Mouse (Mus musculus): ENCODE measurements at regions not wholly inside any gene's neighbourhood (a gene's known extent, or its start where the extent isn't known, plus 50 kb on each side); places are given as distances from the start of the nearest gene placed in this dataset.

DNA sequence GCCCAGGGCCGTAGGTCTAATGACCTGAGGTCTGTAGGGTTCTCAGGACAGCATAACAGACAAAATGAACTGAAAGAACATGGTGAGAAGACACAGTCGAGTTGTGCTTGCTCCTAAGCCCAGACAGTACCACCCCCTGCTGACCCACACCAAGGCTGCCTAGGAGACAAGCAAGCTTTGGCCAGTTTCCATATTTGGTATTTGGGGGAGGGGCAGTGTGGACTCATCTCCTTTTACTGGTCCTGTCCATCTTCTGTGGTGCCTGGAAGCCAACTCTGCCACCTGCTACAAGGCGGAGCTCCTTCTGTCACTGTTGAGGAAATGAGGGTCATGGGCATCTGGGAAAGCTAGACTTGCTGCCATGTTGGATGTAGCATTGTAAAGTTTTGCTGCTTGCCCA is 68.9 kb downstream of the Tex29 start:
- no peak for ATAC-seq (replicated peaks; ENCODE audit: insufficient number of reproducible peaks, low FRiP score, low TSS enrichment, poor library complexity, severe bottlenecking)

DNA sequence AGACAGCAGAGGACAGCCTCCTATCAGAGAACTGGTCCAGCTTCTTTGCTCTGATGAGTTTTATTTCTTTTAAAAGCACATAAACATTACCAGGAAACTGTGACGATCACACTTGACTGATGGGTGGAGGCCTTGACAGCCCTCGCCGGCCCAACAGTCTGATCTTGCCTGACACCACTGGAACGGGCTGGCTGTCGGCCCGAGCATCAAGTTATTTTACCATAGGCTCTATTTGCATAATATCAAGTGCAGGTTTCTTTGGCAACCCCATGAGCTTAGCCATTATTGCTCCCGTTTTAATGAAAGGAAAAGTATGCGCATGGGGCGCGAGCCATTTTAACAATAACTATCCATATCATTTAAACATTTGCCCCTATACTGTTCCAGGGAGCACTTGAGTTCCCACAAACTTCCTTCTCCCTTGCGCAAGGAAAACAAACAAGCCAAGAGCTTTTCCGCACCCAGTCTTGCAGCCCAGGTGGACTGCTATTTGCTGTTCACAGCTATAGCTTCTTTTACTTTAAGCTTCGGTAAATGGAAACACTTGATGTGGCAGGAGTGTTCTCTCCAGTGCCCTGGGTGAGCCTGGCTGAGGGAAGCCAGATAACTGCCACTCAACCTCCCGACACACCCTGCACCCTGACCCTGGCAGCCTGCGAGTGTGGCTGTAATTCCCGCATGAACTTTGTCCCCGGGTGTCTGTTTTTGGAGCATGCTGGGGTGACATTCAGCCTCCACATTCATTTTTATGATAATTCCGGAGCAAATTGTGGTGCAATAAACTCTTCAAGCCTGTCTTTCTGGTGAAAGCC is 71.6 kb downstream of the Tex29 start:
- no peak for ATAC-seq (replicated peaks; ENCODE audit: insufficient number of reproducible peaks, low FRiP score, low TSS enrichment, poor library complexity, severe bottlenecking)

DNA sequence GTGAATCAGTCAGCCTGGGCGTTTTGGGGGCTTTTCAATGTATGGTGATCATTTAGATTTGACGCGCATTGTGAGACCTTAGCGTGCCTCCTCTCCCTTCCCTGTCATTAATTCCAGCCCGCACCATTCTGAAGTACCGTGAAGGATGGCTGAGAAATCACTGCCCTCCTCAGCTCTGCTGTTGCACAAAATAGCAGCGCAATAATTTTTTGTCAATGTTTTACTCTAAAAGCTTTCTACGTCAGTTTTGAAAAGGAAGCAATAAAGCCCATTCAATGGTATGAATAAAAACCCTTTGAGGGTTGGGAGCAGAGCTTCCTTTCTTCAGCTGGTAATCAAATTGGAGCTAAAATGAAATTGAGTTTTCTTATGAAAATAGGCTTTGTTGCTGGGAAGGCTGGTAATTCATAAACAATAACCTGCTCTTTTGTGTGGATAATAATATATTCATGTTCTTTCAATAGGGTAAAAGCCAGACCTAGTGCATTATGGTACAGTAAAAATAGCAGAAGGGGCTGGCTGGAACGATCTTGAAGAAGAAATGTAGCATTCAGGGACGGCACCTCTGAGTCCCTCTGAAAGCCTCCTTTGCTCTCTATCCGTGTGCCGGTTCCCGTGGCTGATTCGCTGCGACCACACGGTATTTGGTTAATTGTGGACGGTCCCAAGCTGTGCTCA is 72.3 kb downstream of the Tex29 start:
- ATAC-seq (replicated peaks; ENCODE audit: insufficient number of reproducible peaks, low FRiP score, low TSS enrichment, poor library complexity, severe bottlenecking) = no peak

DNA sequence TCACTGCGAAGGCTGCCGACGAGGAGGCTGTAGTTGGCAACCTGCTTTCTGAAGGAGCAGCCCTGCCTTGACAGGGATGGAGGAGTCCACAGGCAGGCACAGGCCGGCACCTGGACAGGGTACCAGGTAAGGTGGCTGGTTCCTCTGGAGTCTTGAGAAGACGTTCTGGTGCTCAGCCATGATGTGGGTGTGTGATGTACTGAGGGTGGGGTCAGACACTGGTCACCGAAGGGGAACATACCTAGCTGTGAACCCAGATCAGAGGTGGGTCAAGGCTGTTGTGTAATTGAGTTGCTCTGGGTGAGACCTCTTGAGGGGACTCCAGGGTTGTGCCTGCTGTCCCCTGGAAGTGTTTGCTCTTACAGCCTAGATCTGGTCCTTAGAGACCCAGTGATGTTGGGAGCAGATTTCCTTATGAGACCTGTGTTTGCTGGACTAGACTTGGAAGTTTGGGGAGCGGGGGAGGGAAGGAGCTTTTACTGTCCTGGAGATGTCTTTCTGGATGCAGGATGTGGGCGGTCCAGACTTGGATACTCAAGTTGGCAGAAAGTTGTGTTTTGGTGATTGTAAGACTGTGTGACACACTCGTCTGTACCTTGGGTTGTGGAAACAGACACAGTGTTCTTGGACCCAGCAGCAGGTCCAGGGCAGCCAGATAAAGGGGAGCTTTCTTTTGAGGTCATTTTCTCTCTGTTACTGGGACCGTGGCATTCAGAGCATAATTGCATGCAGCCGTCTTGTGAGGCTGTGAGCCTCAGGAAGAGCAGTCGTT is 73.0 kb downstream of the Tex29 start:
- no peak for ATAC-seq (replicated peaks; ENCODE audit: insufficient number of reproducible peaks, low FRiP score, low TSS enrichment, poor library complexity, severe bottlenecking)

DNA sequence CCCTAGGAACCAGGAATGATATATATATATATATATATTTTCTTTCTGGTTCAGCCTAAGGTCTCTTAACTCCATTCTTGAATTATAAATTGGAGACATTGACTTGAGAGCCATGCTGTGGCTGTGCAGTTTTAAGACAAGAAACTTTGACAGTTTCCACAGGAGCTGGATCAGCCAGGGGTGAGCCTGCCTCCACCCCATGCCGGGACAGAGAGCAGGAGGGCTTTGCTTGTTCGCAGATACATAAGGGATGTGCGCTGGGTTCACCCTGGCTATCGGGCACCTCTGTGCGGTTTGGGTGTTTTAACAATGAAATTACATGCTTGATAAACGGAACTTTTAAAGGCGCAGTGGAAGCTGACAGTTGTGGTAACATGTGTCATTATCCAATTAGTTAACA is 73.9 kb downstream of the Tex29 start:
- no peak for ATAC-seq (replicated peaks; ENCODE audit: insufficient number of reproducible peaks, low FRiP score, low TSS enrichment, poor library complexity, severe bottlenecking)

DNA sequence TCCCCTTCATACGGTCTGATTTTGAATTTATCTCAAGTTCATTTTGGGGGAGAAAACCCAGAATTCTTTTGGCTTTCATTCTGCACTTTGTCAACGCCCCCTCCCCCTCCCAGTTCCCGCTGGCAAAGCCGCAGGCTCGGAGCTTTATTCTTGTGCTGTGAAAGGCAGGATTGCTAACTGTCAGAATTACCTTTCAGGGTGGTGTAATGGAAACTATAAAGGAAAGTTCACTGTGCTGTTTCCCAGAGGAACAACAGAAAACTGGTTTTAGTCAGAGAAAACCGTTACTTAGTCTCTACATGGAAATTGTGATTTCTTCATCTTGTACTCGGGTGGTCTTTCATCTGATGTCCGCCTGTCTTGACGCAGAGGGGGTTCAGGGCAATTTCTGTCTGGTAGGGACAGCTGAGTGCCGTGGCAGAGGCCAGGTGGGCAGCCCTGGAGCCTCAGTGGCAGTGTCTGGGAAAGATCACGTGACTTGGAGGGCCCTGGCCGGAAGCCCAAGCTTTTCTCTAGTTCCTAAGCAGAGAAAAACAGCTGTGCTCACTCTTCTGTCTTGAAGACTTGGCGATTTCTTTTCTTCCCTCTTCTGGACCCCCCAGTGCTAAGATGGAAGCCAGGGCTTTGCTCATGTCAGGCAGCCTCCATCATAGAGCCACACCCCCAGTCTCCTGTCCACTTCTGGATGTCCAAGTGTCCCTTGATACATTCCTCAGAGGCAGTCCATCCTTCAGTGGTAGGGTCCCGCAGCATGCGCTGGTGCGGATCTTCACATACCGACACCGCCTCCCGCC is 74.6 kb downstream of the Tex29 start:
- no peak for ATAC-seq (replicated peaks; ENCODE audit: insufficient number of reproducible peaks, low FRiP score, low TSS enrichment, poor library complexity, severe bottlenecking)

DNA sequence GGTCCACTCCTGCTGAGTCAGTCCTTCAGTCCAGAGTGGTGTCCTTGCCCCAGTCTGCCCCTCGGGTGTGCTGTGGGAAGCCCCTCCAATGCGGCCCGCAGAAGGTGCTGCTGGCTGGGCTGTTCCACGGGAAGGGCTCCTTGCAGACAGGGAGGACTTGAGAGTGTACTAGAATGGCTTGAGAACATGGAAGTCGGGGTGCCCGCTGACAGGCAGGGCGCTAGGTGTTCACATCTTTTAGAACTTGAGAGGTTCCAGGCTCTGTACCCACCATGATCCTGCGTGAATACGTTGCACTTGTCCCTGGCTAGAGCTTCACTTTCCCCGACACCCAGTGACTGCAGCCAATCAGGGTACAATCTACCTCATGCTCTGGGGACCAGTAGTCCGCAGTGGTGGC is 75.4 kb downstream of the Tex29 start:
- ATAC-seq (replicated peaks; ENCODE audit: insufficient number of reproducible peaks, low FRiP score, low TSS enrichment, poor library complexity, severe bottlenecking) = no peak

DNA sequence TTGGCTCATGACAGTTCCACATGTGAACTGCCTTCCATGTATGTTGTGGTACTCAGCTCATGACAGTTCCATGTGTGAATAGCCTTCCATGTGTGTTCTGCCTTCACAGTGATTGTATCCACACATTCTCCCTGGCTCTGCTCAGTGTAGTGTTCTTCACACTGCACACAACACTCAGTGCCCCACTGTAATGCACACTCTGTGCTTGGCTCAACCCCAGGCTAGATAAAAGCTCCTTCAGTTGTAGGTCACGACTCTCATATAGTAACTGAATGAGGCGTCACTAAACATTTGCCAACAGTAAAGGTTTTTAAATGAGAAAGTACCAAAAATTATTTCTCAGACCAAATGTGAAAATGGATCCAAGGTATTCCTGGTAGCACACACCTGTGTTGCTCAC is 79.6 kb downstream of the Tex29 start:
- no peak for ATAC-seq (replicated peaks; ENCODE audit: insufficient number of reproducible peaks, low FRiP score, low TSS enrichment, poor library complexity, severe bottlenecking)

DNA sequence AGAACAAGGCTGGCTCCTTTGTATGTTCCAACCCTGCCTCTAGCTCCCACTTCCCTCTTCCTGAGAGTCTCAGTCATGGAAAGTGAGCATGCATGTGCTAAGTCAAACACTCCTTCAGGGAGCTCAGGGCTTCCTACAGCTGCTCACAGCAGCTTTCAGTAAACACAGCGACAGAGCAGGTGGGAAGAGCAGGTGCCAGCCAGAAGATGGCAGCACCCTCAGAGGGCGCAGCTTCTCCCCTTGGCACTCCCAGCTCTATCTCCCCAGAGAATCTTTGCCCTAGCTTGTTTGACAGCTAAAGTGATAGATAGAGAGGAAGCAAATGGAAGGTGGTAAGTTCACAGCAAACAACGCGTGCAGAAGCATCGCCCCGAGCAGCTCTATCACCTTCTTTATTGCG is 82.8 kb downstream of the Tex29 start:
- no peak for ATAC-seq (replicated peaks; ENCODE audit: insufficient number of reproducible peaks, low FRiP score, low TSS enrichment, poor library complexity, severe bottlenecking)

DNA sequence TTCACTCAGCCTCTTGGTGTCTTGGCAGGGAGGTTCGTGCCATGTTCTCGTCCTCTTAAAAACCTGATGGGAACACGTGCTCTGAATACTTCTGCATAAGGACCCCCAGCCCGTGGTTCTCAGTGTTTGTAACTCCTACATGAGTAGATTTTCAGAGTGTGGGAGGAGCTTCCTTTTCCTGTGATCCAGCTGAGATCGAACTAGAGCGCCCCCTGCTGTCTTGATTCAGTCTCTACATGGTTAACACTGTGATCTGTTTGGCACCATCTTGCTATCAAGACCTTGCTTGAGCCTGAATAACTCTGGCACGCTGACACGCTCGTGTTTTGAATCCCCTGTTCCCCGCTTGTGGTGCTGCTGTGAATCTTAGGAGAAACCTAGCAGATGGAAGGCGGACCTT is 83.9 kb downstream of the Tex29 start:
- ATAC-seq (replicated peaks; ENCODE audit: insufficient number of reproducible peaks, low FRiP score, low TSS enrichment, poor library complexity, severe bottlenecking) = peak; percentile 60; the same call in 1 of the 2 replicates

DNA sequence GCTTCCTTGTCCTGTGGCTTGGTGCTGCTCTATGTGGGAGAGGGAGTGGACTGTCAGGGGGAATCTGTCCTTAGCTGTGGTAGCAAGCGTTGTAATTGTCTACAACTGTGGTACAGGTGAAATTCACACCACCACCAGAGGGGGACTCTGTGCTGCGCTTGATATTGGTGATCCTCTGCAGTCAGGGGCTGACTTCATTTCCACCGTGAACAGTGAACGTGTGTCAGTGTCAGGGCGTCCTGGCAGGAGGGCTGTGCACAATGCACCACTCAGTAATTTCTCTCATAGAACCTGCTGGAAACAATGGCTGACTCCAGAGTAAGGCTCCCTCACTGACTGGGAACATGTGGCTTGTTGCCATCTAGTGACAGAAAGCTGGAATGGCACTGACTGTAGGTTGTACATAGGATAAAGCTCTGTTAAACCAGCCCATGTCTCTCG is 102.6 kb downstream of the Tex29 start:
- no peak for ATAC-seq (replicated peaks; ENCODE audit: insufficient number of reproducible peaks, low FRiP score, low TSS enrichment, poor library complexity, severe bottlenecking)

DNA sequence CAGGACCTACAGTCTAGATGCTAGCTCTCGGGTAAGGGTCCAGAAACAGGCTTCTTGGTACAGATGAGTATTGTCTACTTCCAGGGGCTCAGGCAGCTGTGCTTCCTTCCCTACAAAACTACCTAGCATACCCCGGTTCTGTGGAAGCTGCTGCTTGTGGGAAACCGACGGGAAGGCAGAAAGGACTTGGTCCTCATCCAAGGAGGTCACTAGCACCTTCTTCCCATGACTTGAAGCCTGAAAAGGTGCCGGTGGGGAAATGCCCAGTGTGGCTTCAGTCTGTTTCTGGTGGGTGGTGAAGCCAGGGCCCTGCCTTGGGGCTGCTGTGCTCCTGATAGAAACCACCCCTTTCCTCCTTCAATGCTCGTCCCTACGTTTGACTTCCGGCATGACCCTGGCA is 107.5 kb downstream of the Tex29 start:
- ATAC-seq (replicated peaks; ENCODE audit: insufficient number of reproducible peaks, low FRiP score, low TSS enrichment, poor library complexity, severe bottlenecking) = 0 out of 2 replicates have a peak, but pooled peaks have one; percentile 27

DNA sequence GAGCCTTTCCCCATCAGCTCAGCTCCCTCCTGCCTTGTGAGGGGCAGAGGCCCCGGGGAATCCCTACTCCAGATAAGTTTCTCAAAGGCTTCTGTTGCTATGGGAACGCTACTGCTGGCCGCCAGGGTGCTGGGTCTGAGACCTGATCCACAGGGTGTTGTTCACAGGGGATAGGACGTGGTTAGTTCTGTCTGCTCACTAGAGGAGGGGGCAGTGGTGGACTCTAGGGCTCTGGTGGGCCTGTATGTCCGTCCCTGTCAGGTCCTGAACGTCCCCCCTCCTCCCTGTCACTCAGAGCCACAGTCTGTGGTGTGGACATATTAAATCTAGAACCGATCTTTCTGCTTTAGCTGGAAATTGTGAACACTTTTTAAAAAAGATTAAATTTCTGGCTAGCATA is 116.0 kb downstream of the Tex29 start:
- ATAC-seq (replicated peaks; ENCODE audit: insufficient number of reproducible peaks, low FRiP score, low TSS enrichment, poor library complexity, severe bottlenecking) = no peak

DNA sequence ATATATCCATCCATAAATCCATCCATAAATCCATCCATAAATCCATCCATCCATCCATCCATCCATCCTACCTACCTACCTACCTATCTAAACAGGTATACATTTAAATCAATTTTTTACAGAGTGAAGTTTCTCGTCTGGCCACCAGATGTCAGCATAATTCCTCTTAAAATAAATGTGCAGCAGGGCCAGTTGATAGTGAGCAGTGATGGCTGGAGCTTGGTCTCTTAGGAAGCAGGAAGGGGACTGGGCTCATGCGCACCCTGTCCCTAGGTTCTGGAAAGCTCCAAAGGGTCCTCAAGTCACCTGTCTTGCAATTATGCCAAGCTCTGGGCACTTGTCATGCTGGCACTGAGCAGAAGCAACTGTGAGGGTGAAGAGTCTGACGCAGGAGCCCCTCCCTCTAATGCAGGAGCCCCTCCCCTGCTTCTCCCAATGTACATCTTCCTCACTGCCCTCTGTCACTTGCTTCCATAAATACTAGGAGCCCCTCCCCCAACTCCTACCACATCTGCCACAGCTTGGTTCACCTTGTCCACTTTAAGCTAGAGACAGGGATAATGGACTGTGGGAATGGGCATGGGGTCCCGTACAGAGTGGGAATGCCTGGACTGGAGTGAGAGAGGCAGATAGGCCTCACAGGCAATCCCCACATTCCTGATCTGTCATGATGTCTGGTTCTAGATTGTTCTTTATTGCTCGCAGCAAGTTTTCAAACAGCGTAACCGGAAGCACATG is 116.9 kb downstream of the Tex29 start:
- ATAC-seq (replicated peaks; ENCODE audit: insufficient number of reproducible peaks, low FRiP score, low TSS enrichment, poor library complexity, severe bottlenecking) = no peak

DNA sequence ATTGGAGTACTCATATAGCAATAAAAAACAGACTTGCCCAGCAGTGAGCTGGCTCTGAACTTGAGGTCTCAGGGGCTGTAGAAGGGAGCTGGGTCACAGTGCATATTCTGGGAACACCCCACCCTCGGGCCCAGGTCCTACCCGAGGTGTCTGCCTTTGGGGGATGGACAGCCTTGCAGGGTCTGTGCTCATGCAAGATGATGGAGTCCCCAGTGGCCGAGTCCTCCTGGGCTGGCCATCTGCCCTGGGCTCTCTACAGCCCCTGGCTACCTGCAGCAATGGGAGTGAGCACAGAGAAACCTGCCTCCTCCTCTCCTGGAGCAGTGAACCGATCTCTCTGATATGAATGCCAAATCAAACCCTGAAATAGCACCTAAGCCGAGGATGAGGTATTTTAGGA is 117.9 kb downstream of the Tex29 start:
- no peak for ATAC-seq (replicated peaks; ENCODE audit: insufficient number of reproducible peaks, low FRiP score, low TSS enrichment, poor library complexity, severe bottlenecking)

DNA sequence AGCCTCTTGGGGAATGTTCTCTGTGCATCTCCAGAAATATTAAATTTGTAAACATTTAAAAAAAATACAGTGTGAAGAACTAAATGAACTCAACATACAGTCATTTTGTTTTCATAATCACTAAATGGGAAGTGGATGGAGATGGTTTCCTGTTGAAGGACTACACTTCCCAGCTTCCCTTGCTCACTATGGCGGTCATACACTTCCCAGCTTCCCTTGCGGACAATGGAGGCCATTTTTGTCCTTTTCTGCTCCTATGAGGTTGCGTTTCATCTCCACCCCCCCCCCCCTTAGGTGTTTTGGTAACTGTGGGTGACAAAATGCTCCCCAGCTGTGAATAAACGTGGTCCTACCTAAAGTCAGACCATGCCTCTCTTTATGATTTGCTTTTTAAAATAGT is 119.2 kb downstream of the Tex29 start:
- no peak for ATAC-seq (replicated peaks; ENCODE audit: insufficient number of reproducible peaks, low FRiP score, low TSS enrichment, poor library complexity, severe bottlenecking)

DNA sequence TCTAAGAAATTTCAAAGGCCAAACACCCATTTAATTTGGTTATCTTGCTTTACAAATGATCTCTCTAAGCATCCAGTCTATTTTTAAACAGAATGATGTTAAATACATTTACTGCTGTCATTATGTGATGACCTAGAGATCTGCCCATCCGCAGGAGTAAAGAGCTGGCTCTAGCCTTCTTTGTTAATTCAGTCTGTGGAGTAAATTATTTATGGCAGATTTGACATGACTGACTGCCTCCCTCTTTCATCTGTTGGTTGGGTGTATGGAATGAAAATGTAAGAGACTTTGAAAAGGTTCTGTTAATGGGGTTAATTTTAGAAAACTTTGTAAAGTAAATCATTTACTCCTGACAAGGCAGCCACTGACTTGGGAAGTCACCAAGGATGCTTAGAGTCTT is 123.3 kb downstream of the Tex29 start:
- ATAC-seq (replicated peaks; ENCODE audit: insufficient number of reproducible peaks, low FRiP score, low TSS enrichment, poor library complexity, severe bottlenecking) = no peak

DNA sequence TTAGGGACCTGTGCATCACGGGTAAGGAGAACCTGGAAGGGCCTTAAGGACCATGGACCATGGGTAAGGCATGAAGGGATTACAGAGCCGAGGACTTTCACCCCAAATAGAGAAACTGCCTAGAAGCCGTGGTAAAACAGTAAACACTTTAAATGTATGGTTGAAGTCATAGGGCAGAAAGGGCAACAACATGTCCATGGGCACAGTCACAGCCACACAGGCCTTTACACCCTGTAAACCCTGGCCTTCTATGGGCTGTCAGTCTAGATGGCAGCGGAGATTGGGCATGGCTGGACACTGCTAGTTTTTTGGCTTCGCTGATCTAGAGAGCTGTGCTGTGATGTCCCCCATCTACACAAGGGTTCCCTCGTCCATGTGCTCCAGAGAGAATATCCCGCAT is 127.4 kb downstream of the Tex29 start:
- no peak for ATAC-seq (replicated peaks; ENCODE audit: insufficient number of reproducible peaks, low FRiP score, low TSS enrichment, poor library complexity, severe bottlenecking)
